Mouse (Mus musculus) inflammation-experienced regulatory T-cells, adult 6 months (primary cell): ENCODE measurements around the gene Agap1. TPM values are rescaled to one million over a fixed set of nuclear protein-coding genes. Genes with fewer than 3 reads are reported as not detected.

Experiments
- ATAC-seq: one replicate; pipeline ENCODE4 v1.8.0; 2017
- polyA plus RNA-seq, 3 experiments: library from polyadenylated mRNA; unstranded; fragments of 100-300 nt; shearing (Covaris generic); gene quantifications; one replicate each; pipeline ENCODE4 v1.2.1; 2017

Agap1 gene
- polyA plus RNA-seq, 3 experiments from 2014 or later, result 0.08 to 0.28 TPM; not detected in 1

- no peak for ATAC-seq
Measured at GRCm38 (mm10) chr1:89580031-89580998, 125.7 kb downstream of the Agap1 start.

- ATAC-seq, result no peak
Measured at GRCm38 (mm10) chr1:89580999-89581765, 126.6 kb downstream of the Agap1 start.

GRCm38 (mm10) chr1:89581766-89582125 lies 127.1 kb downstream of the Agap1 start:
- no peak for ATAC-seq

GRCm38 (mm10) chr1:89583369-89583768 lies 128.8 kb downstream of the Agap1 start:
- no peak for ATAC-seq

- no peak for ATAC-seq
Measured at GRCm38 (mm10) chr1:89586991-89587683, 132.5 kb downstream of the Agap1 start.

- ATAC-seq, result no peak
Measured at GRCm38 (mm10) chr1:89588154-89588553, 133.5 kb downstream of the Agap1 start.

GRCm38 (mm10) chr1:89590994-89591393 lies 136.4 kb downstream of the Agap1 start:
- no peak for ATAC-seq

- no peak for ATAC-seq
Measured at GRCm38 (mm10) chr1:89593219-89593618, 138.6 kb downstream of the Agap1 start.

GRCm38 (mm10) chr1:89594999-89595398 lies 140.4 kb downstream of the Agap1 start:
- no peak for ATAC-seq

GRCm38 (mm10) chr1:89595421-89595820 lies 140.8 kb downstream of the Agap1 start:
- ATAC-seq, result no peak

GRCm38 (mm10) chr1:89596223-89596622 lies 141.6 kb downstream of the Agap1 start:
- ATAC-seq, result no peak

GRCm38 (mm10) chr1:89598906-89599305 lies 144.3 kb downstream of the Agap1 start:
- no peak for ATAC-seq

GRCm38 (mm10) chr1:89599983-89600741 lies 145.6 kb downstream of the Agap1 start:
- ATAC-seq, result no peak

- no peak for ATAC-seq
Measured at GRCm38 (mm10) chr1:89601349-89601748, 146.7 kb downstream of the Agap1 start.

- no peak for ATAC-seq
Measured at GRCm38 (mm10) chr1:89602879-89603278, 148.3 kb downstream of the Agap1 start.

- no peak for ATAC-seq
Measured at GRCm38 (mm10) chr1:89606612-89607011, 152.0 kb downstream of the Agap1 start.

- no peak for ATAC-seq
Measured at GRCm38 (mm10) chr1:89608766-89609165, 154.2 kb downstream of the Agap1 start.

- no peak for ATAC-seq
Measured at GRCm38 (mm10) chr1:89609964-89610363, 155.4 kb downstream of the Agap1 start.

- no peak for ATAC-seq
Measured at GRCm38 (mm10) chr1:89611521-89611920, 156.9 kb downstream of the Agap1 start.

GRCm38 (mm10) chr1:89613234-89613870 lies 158.7 kb downstream of the Agap1 start:
- ATAC-seq, result no peak

GRCm38 (mm10) chr1:89616556-89616955 lies 161.9 kb downstream of the Agap1 start:
- ATAC-seq, result no peak

GRCm38 (mm10) chr1:89617336-89617735 lies 162.7 kb downstream of the Agap1 start:
- no peak for ATAC-seq
